Mouse (Mus musculus): ENCODE results near the gene 4930432K21Rik.

Gene 4930432K21Rik

GRCm38 (mm10) chr8:84147769-84148530, at the start of gene 4930432K21Rik, which contains the start of gene Cc2d1a:
Gene 4930432K21Rik, plus strand, starts transcription at chr8:84148025.
Gene Cc2d1a, minus strand, starts transcription at chr8:84147936.
- peak; percentile 97 for DNase-seq

GRCm38 (mm10) chr8:84098376-84098775, 49.4 kb upstream of the 4930432K21Rik start:
- DNase-seq, result no peak

- DNase-seq, result no peak
Observed at GRCm38 (mm10) chr8:84101476-84102270, 46.2 kb upstream of the 4930432K21Rik start.

GRCm38 (mm10) chr8:84103601-84104000, 44.2 kb upstream of the 4930432K21Rik start:
- no peak for DNase-seq

GRCm38 (mm10) chr8:84104221-84104620, 43.6 kb upstream of the 4930432K21Rik start:
- DNase-seq, result peak; percentile 28

GRCm38 (mm10) chr8:84104697-84105609, 42.9 kb upstream of the 4930432K21Rik start, which contains the start of gene Dcaf15:
Gene Dcaf15, minus strand, starts transcription at chr8:84104768.
- peak; percentile 99 for DNase-seq

- no peak for DNase-seq
Observed at GRCm38 (mm10) chr8:84105676-84106075, 42.1 kb upstream of the 4930432K21Rik start.

- no peak for DNase-seq
Observed at GRCm38 (mm10) chr8:84106216-84107040, 41.4 kb upstream of the 4930432K21Rik start.

GRCm38 (mm10) chr8:84115646-84116045, 32.2 kb upstream of the 4930432K21Rik start:
- no peak for DNase-seq

GRCm38 (mm10) chr8:84122151-84122550, 25.7 kb upstream of the 4930432K21Rik start:
- no peak for DNase-seq

- no peak for DNase-seq
Observed at GRCm38 (mm10) chr8:84125656-84126055, 22.2 kb upstream of the 4930432K21Rik start, which contains the start of gene Podnl1. Gene Podnl1, plus strand, starts transcription at chr8:84125989.

GRCm38 (mm10) chr8:84126742-84127141, 21.1 kb upstream of the 4930432K21Rik start:
- DNase-seq, result no peak

- no peak for DNase-seq
Observed at GRCm38 (mm10) chr8:84127202-84127901, 20.5 kb upstream of the 4930432K21Rik start.

- DNase-seq, result no peak
Observed at GRCm38 (mm10) chr8:84128277-84128676, 19.5 kb upstream of the 4930432K21Rik start.

- DNase-seq, result no peak
Observed at GRCm38 (mm10) chr8:84130806-84131205, 17.0 kb upstream of the 4930432K21Rik start.

GRCm38 (mm10) chr8:84132225-84132624, 15.6 kb upstream of the 4930432K21Rik start:
- DNase-seq, result no peak

- DNase-seq, result no peak
Observed at GRCm38 (mm10) chr8:84137848-84138247, 10.0 kb upstream of the 4930432K21Rik start.

- DNase-seq, result no peak
Observed at GRCm38 (mm10) chr8:84140838-84141237, 7.0 kb upstream of the 4930432K21Rik start.

- DNase-seq, result no peak
Observed at GRCm38 (mm10) chr8:84144636-84145245, 3.1 kb upstream of the 4930432K21Rik start.

- DNase-seq, result no peak
Observed at GRCm38 (mm10) chr8:84147324-84147766, 480 bp upstream of the 4930432K21Rik start.

- no peak for DNase-seq
Observed at GRCm38 (mm10) chr8:84148531-84148850, 666 bp downstream of the 4930432K21Rik start.

Measured in right cerebral cortex, adult 18-20 months (tissue).